Mouse (Mus musculus): Measurements from ENCODE around the gene Cdc42ep5. TPM values are rescaled to one million over a fixed set of nuclear protein-coding genes. Genes with fewer than 3 reads are reported as not detected.

The Cdc42ep5 gene
- polyA plus RNA-seq, 1 experiment from 2014 or later, result 7.2 TPM

Other genes starting within 250 kb of the Cdc42ep5 start
- gene Lilra6, start 249.4 kb downstream of the Cdc42ep5 start, polyA plus RNA-seq (2014; fragmentation: Nextera tagmentation; extraction: Ambion mirVana), result not detected in 2 replicates
- gene Lair1, start 101.7 kb downstream of the Cdc42ep5 start, polyA plus RNA-seq (2014; fragmentation: Nextera tagmentation; extraction: Ambion mirVana), result 2.8 and 3.4 TPM in 2 replicates
- 148 and 151 TPM in 2 replicates for gene Ttyh1, start 45.5 kb downstream of the Cdc42ep5 start, polyA plus RNA-seq (2014; fragmentation: Nextera tagmentation; extraction: Ambion mirVana)
- gene Leng8, start 27.8 kb downstream of the Cdc42ep5 start, polyA plus RNA-seq (2014; fragmentation: Nextera tagmentation; extraction: Ambion mirVana), result 65.3 and 66.7 TPM in 2 replicates
- 3.1 and 3.7 TPM in 2 replicates for gene Leng9, start 14.5 kb downstream of the Cdc42ep5 start, polyA plus RNA-seq (2014; fragmentation: Nextera tagmentation; extraction: Ambion mirVana)
- 0.15 TPM in 1 of 2 replicates, not detected in the other for gene Lilra5, start 72.9 kb upstream of the Cdc42ep5 start, polyA plus RNA-seq (2014; fragmentation: Nextera tagmentation; extraction: Ambion mirVana)
- not detected in 2 replicates for gene Ncr1, start 172.9 kb upstream of the Cdc42ep5 start, polyA plus RNA-seq (2014; fragmentation: Nextera tagmentation; extraction: Ambion mirVana)
- gene Gp6, start 232.9 kb upstream of the Cdc42ep5 start, polyA plus RNA-seq (2014; fragmentation: Nextera tagmentation; extraction: Ambion mirVana), result 0.20 TPM in 1 of 2 replicates, not detected in the other